Mouse (Mus musculus) skeletal muscle tissue, postnatal 0 days (tissue): ENCODE measurements around the gene Ebf3. TPM values are rescaled to one million over a fixed set of nuclear protein-coding genes. Genes with fewer than 3 reads are reported as not detected.

ENCODE experiments used
- polyA plus RNA-seq: library from polyadenylated mRNA; unstranded; fragments of >200 nt; fragmentation: Nextera tagmentation; extraction: Ambion mirVana; gene quantifications from 2 replicates; pipeline ENCODE4 v1.2.1, GENCODE M21; 2015

The Ebf3 gene
- 3.1 and 4.1 TPM in 2 replicates for polyA plus RNA-seq

DNA sequence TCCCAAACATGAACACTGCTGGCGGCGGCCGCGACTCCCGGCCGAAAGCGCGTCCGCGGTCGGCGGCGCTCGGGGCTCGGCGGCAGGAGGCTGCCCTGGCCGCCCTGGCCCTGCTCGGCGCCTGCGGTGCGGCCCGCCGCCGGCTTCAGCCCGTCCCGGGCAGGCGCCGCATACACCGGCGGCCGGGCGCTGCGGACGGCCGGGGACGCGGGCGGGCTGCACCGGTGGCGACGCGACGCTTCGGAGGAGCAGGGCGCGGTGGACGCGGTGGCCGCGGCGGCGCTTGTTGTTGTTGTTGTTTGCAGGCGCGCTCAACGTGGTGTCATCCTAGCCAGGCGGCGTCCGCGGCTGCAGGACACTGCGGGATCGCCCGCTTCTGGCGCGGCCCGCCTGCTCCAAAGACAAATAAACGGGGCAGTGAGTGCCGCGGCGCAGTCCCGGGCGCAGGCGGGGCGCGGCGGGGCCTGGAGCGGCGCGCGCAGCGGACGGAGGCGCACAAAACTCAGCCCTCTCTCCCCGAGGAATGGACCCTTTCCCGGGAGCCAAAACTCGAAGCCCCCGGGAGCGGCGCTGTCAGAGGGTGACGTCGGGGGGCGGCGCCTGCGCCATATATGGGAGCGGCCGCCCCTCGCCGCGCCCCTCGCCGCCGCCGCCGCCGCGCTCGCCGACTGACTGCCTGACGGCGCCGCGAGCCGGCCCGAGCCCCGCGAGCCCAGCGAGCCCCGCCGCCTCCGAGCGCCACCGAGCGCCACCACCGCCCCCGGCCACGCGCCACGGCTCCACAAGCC lies at the start of gene Ebf3:
TSS of gene Ebf3 (minus strand) at position 542 of the 788 bp plus-strand sequence.

Other genes starting within 250 kb of the Ebf3 start
- gene 9430038I01Rik, start 96.3 kb upstream of the Ebf3 start, polyA plus RNA-seq: 11.4 and 13.8 TPM in 2 replicates
- gene Glrx3, start 123.2 kb upstream of the Ebf3 start, polyA plus RNA-seq: 222 and 224 TPM in 2 replicates